Mouse (Mus musculus): ENCODE data around the gene Vmn2r43. TPM values are rescaled to one million over a fixed set of nuclear protein-coding genes. Genes with fewer than 3 reads are reported as not detected.
"Not testable (repeated sequence)": the region's sequence is repeated elsewhere in the genome, so short reads cannot be mapped to it uniquely, and the experiment has no call there.

Vmn2r43 gene
- polyA plus RNA-seq (2015; fragmentation: Nextera tagmentation; extraction: Ambion mirVana): not detected in 2 replicates

GRCm38 (mm10) chr7:8260499-8260898 is at the start of gene Vmn2r43:
Vmn2r43 (minus strand) TSS chr7:8260599.
- not testable (repeated sequence) for ATAC-seq; H3K27me3 ChIP-seq (ENCODE audit: control insufficient read depth, insufficient read depth, low read depth, low read length); H3K36me3 ChIP-seq (ENCODE audit: control insufficient read depth, insufficient read depth, low read length); H3K4me2 ChIP-seq (ENCODE audit: low read length); H3K27ac ChIP-seq (ENCODE audit: low read length); H3K9me3 ChIP-seq (replicated peaks; ENCODE audit: control insufficient read depth, low read length, poor library complexity, severe bottlenecking); H3K9ac ChIP-seq (ENCODE audit: low read depth, low read length); H3K4me3 ChIP-seq (ENCODE audit: low read depth, low read length); H3K4me1 ChIP-seq (ENCODE audit: control insufficient read depth, insufficient read depth, low read length)
- no CpG with 5 or more reads among the region's 1 CpGs for WGBS

- no CpG with 5 or more reads among the region's 2 CpGs for WGBS
These were observed 60.2 kb downstream of the Vmn2r43 start, which contains the start of gene Vmn2r42 for GRCm38 (mm10) chr7:8200220-8200619. Vmn2r42 (minus strand) TSS chr7:8200320.

More at GRCm38 (mm10) chr7:8200220-8200619, 60.2 kb downstream of the Vmn2r43 start, which contains the start of gene Vmn2r42:
- not testable (repeated sequence) for H3K36me3 ChIP-seq (ENCODE audit: control insufficient read depth, insufficient read depth, low read length); H3K9ac ChIP-seq (ENCODE audit: low read depth, low read length); H3K9me3 ChIP-seq (replicated peaks; ENCODE audit: control insufficient read depth, low read length, poor library complexity, severe bottlenecking); H3K4me3 ChIP-seq (ENCODE audit: low read depth, low read length); H3K27me3 ChIP-seq (ENCODE audit: control insufficient read depth, insufficient read depth, low read depth, low read length); H3K27ac ChIP-seq (ENCODE audit: low read length); H3K4me2 ChIP-seq (ENCODE audit: low read length); ATAC-seq; H3K4me1 ChIP-seq (ENCODE audit: control insufficient read depth, insufficient read depth, low read length)

Other genes with a start within 250 kb of the Vmn2r43 start
- gene Vmn2r41, start 98.9 kb downstream of the Vmn2r43 start, polyA plus RNA-seq (2015; fragmentation: Nextera tagmentation; extraction: Ambion mirVana): not detected in 2 replicates
- not detected in 2 replicates for gene Vmn2r42, start 60.3 kb downstream of the Vmn2r43 start, polyA plus RNA-seq (2015; fragmentation: Nextera tagmentation; extraction: Ambion mirVana)
- gene Vmn2r44, start 122.7 kb upstream of the Vmn2r43 start, polyA plus RNA-seq (2015; fragmentation: Nextera tagmentation; extraction: Ambion mirVana): not detected in 2 replicates
- gene Vmn2r45, start 228.5 kb upstream of the Vmn2r43 start, polyA plus RNA-seq (2015; fragmentation: Nextera tagmentation; extraction: Ambion mirVana): not detected in 2 replicates

Data from midbrain, embryonic 16.5 days (tissue).